Mouse (Mus musculus) granulocyte monocyte progenitor cell, adult 5-6 weeks (primary cell): ENCODE measurements at regions not wholly inside any gene's neighbourhood (a gene's known extent, or its start where the extent isn't known, plus 50 kb on each side); places are given as distances from the start of the nearest gene placed in this dataset.
"Not testable (repeated sequence)": the region's sequence is repeated elsewhere in the genome, so short reads cannot be mapped to it uniquely, and the experiment has no call there.

Experiments
- ATAC-seq: replicated peaks from 2 replicates; pipeline ENCODE4 v1.8.0; 2016; ENCODE audit warnings: mild to moderate bottlenecking, moderate TSS enrichment, inconsistent platforms; ENCODE audit not compliant: poor library complexity, severe bottlenecking

- ATAC-seq: peak; percentile 76
Measured at GRCm38 (mm10) chr15:9954941-9955340, 206.3 kb upstream of the Spef2 start.

- ATAC-seq: no peak
Measured at GRCm38 (mm10) chr15:9974999-9975398, 202.0 kb upstream of the Prlr start.

GRCm38 (mm10) chr15:10011289-10012234 lies 165.5 kb upstream of the Prlr start:
- no peak for ATAC-seq

- ATAC-seq: no peak
Measured at GRCm38 (mm10) chr15:10017216-10017615, 159.8 kb upstream of the Prlr start.

GRCm38 (mm10) chr15:10029902-10030301 lies 147.1 kb upstream of the Prlr start:
- peak; percentile 93 for ATAC-seq

- peak; percentile 91 for ATAC-seq
Measured at GRCm38 (mm10) chr15:10035561-10035960, 141.5 kb upstream of the Prlr start.

- ATAC-seq: not testable (repeated sequence)
Measured at GRCm38 (mm10) chr15:10036576-10036975, 140.5 kb upstream of the Prlr start.

- ATAC-seq: no peak
Measured at GRCm38 (mm10) chr15:10073580-10073979, 103.5 kb upstream of the Prlr start.

- peak; percentile 88 for ATAC-seq
Measured at GRCm38 (mm10) chr15:10074916-10075315, 102.1 kb upstream of the Prlr start.

GRCm38 (mm10) chr15:10075391-10076060 lies 101.5 kb upstream of the Prlr start:
- no peak for ATAC-seq

- ATAC-seq: no peak
Measured at GRCm38 (mm10) chr15:10076061-10076400, 101.0 kb upstream of the Prlr start.

- ATAC-seq: peak; percentile 69
Measured at GRCm38 (mm10) chr15:10078434-10078833, 98.6 kb upstream of the Prlr start.

- ATAC-seq: no peak
Measured at GRCm38 (mm10) chr15:10079510-10079909, 97.5 kb upstream of the Prlr start.

GRCm38 (mm10) chr15:10088691-10089090 lies 88.3 kb upstream of the Prlr start:
- no peak for ATAC-seq

- ATAC-seq: peak; percentile 72
Measured at GRCm38 (mm10) chr15:10090384-10091092, 86.5 kb upstream of the Prlr start.

- peak; percentile 100 for ATAC-seq
Measured at GRCm38 (mm10) chr15:10103350-10103749, 73.7 kb upstream of the Prlr start.

- not testable (repeated sequence) for ATAC-seq
Measured at GRCm38 (mm10) chr15:10105211-10105976, 71.6 kb upstream of the Prlr start.

GRCm38 (mm10) chr15:10106853-10107252 lies 70.2 kb upstream of the Prlr start:
- ATAC-seq: no peak
